Mouse (Mus musculus): ENCODE measurements around the gene Gm17019.
"Not testable (repeated sequence)": the region's sequence is repeated elsewhere in the genome, so short reads cannot be mapped to it uniquely, and the experiment has no call there.

Gene Gm17019

GRCm38 (mm10) chr5:15032898-15033297 is at the start of gene Gm17019:
Gene Gm17019, minus strand, starts transcription at chr5:15032998.
- CTCF ChIA-PET, POLR2A ChIA-PET: not testable (repeated sequence)

- POLR2A ChIA-PET, CTCF ChIA-PET: not testable (repeated sequence)
Measured at GRCm38 (mm10) chr5:15062385-15062715, 29.6 kb upstream of the Gm17019 start.

GRCm38 (mm10) chr5:15061638-15062384 is 29.0 kb upstream of the Gm17019 start:
- POLR2A ChIA-PET, CTCF ChIA-PET: not testable (repeated sequence)

DNA sequence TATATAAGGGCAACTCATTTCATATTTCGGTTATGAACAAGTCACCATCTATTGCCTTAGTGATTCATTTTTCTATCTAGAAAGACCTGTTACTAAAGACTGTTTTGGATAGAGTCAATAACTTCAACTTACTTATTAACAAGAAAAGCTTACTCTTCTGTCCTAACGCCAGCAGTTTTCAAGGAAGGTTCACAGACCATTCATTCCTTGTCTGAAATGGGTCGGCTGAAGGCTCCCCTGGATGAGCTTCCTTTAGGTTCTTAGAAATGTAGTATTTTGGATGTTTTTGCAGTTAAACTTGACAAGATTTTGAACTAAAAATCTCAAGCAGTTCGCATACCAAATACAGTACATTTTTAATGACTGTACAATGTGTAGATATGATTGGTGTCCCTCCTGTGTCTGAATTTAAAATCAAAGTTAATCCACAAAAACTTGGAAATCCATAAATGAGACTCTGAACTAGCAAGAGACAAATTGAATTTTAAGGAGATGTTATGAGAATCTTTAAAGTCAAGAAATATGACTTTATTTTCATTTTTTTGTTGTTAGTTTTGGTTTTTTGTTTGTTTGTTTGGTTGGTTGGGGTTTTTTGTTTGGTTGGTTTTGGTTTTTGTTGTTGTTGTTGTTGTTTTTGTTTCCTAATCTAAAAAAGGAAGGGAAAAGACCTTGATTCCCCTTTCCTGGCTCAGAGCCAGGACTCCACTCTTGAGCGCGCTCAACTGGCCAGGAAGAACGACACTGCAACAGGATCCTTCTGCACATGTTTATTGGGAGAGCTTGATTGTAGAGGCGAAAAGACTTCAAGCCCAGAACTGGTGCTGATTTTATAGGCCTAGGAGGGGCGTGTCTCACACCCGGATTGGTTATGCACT is 21.6 kb upstream of the Gm17019 start:
- CTCF ChIA-PET, POLR2A ChIA-PET: not testable (repeated sequence)

DNA sequence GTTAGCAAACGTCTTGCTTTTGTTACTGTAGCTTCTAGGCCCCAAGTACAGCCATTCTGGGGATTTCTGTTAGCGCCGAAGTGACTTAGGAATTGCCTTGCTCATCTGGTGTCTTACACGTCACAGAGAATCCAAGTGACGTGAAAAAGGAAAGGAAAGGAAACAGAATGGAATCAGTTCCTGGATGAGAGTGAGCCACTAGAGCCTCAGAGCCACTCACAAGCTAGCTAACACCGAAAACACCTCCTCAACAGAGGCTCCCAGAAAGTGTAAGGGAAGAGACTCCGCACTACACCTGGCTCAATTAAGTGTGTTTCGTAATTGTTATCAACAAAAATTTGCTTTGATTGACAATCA is 20.8 kb upstream of the Gm17019 start:
- POLR2A ChIA-PET, CTCF ChIA-PET: not testable (repeated sequence)

- CTCF ChIA-PET, POLR2A ChIA-PET: not testable (repeated sequence)
Measured at GRCm38 (mm10) chr5:15052945-15053605, 20.3 kb upstream of the Gm17019 start.

DNA sequence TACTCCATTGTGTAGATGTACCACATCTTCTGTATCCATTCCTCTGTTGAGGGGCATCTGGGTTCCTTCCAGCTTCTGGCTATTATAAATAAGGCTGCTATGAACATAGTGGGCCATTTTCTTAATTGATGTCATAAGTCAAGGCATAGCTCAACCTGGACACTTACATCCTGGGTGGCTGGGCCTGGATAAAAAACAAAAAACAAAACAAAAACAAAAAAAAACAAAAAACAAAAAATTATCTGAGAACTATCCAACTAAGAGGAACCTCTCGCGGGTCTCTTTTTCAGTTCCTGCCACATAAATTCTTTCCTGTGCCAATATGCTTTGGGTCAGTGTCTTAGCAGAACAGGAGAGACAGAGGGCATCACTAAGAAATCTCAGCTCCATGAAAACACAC is 18.0 kb upstream of the Gm17019 start:
- POLR2A ChIA-PET, CTCF ChIA-PET: not testable (repeated sequence)

GRCm38 (mm10) chr5:15044830-15045767 is 12.3 kb upstream of the Gm17019 start:
- CTCF ChIA-PET, POLR2A ChIA-PET: not testable (repeated sequence)

- POLR2A ChIA-PET, CTCF ChIA-PET: not testable (repeated sequence)
Measured at GRCm38 (mm10) chr5:15040784-15041183, 8.0 kb upstream of the Gm17019 start.

- CTCF ChIA-PET, POLR2A ChIA-PET: not testable (repeated sequence)
Measured at GRCm38 (mm10) chr5:15039984-15040383, 7.2 kb upstream of the Gm17019 start.

- POLR2A ChIA-PET, result not testable (repeated sequence)
- CTCF ChIA-PET, result interaction anchor here in 1 of 4 experiments (0.6 kb wide), 1 partner anchor 776 kb away, joined by 3 read pairs; no protein-coding TSS in a partner anchor
Measured at GRCm38 (mm10) chr5:15024316-15024715, 8.5 kb downstream of the Gm17019 start.

DNA sequence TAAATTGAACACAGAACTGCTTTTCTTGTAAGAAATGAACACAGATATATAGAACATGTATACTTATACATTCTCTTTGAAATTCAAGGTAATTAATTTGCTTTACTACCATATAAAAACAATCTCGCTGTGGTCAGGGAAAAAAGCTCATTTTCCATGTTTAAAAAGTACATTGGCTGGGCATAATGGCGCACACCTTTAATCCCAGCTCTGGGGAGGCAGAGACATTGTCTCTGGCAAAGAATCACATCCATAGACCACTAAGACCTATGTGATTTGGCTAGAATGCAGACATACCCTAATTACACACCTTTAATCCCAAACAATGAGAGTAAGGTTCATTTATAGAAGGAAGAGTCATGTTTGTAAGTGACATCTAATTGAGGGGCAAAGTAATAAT is 12.7 kb downstream of the Gm17019 start:
- POLR2A ChIA-PET, CTCF ChIA-PET: not testable (repeated sequence)

GRCm38 (mm10) chr5:15010639-15011582 is 21.9 kb downstream of the Gm17019 start:
- POLR2A ChIA-PET, CTCF ChIA-PET: not testable (repeated sequence)

GRCm38 (mm10) chr5:15006907-15007306 is 25.9 kb downstream of the Gm17019 start:
- POLR2A ChIA-PET, result not testable (repeated sequence)
- CTCF ChIA-PET, result interaction anchor here in 1 of 4 experiments (0.6 kb wide), 1 partner anchor 594 kb away, joined by 3 read pairs; no protein-coding TSS in a partner anchor

DNA sequence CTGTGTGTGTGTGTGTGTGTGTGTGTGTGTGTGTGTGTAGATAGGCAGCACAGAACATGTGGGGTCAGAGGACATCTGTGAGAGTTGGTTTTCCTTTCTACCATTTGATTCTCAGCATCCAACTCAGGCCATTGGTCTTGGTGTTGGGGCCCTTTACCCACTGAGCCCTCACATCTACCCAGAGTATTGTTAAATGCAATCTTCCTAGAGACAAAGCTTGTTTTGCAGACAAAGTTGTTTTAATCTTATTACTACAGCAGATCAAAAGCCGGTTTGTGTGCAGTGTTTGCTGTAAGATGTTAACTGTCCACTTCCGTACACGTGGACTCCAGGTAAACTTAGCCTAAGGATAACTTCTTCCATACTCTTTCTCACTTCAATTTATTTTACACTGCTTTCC is 26.5 kb downstream of the Gm17019 start:
- CTCF ChIA-PET, result interaction anchor here in 1 of 4 experiments (0.6 kb wide), 1 partner anchor 594 kb away, joined by 3 read pairs; no protein-coding TSS in a partner anchor

GRCm38 (mm10) chr5:15005584-15005983 is 27.2 kb downstream of the Gm17019 start:
- POLR2A ChIA-PET, result not testable (repeated sequence)

More for the DNA sequence above, 26.5 kb downstream of the Gm17019 start:
- POLR2A ChIA-PET, result not testable (repeated sequence)

GRCm38 (mm10) chr5:15004569-15005562 is 27.9 kb downstream of the Gm17019 start:
- CTCF ChIA-PET, POLR2A ChIA-PET: not testable (repeated sequence)

More at GRCm38 (mm10) chr5:15005584-15005983, 27.2 kb downstream of the Gm17019 start:
- CTCF ChIA-PET, result not testable (repeated sequence)
